Mouse (Mus musculus): ENCODE measurements at regions not wholly inside any gene's neighbourhood (a gene's known extent, or its start where the extent isn't known, plus 50 kb on each side); places are given as distances from the start of the nearest gene placed in this dataset.

- in situ Hi-C loops (cut with MboI, MseI) = no loop called here
These were observed 282.9 kb upstream of the Map3k7 start for GRCm38 (mm10) chr4:31680958-31681357.

- in situ Hi-C loops (cut with MboI, MseI) = no loop called here
These were observed 274.8 kb upstream of the Map3k7 start for GRCm38 (mm10) chr4:31689083-31689482.

DNA sequence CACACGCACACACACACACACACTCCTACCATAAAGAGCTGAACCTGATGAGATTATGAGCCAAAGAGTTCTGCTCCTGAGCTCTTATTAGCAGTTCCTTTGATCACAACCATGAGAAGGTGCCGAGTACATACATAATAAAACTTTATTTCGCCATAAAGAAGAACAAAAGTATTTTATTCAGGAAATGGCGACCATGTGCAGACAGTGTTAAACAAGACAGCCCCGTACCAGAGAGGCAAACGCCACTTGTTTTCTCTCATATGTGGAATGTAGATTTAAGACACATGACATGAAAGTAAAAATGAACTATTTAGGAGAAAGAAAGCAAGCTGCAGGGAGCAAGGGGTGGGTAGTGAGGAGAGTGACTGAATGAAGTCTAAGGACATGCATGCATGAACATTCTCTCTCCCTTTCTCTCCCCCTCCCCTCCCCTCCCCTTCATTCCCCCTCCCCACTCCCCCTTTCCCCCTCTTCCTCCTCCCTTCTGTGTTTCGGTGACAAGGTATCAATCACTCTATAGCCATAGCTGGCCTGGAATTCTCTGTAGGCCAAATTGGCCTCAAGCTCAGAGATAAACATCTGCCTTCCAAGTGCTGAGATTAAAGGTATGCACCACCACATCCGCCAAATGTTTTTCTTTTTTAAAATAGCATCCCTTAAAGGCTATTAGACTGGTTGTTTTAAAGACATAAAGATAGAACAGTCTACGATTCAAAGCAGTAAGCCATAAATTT lies 266.0 kb upstream of the Map3k7 start:
- in situ Hi-C loops (cut with MboI, MseI) = no loop called here

- in situ Hi-C loops (cut with MboI, MseI) = no loop called here
These were observed 265.5 kb upstream of the Map3k7 start for GRCm38 (mm10) chr4:31698506-31698782.

GRCm38 (mm10) chr4:31699296-31699695 lies 264.6 kb upstream of the Map3k7 start:
- in situ Hi-C loops (cut with MboI, MseI) = no loop called here

DNA sequence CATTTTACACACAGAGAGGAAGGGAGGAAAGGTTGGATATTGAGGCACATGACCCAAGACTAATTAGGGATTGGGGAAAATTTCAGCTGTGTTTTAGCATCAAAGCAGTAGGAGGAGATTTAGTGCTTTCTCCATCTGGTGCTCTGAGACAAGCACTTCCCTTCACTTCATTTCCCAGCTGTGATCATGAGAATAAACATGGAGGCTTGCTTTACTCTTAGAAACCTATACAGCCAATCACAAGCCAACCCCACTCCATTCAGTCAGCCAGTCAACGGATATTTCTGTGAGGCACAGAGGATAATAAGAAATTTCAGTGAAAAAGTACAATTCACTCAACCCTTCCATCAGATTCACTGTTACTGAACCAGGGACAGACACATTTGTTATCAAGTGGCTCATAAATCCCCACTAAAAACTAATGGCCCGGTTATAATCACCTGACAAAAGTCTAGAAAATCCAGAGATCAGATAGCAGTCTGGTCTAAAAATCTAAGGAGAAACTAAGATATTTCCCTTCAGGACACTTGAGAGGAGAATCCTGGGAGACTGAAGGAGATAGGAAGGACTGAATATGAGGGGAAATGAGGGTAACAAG lies 249.7 kb upstream of the Map3k7 start:
- in situ Hi-C loops (cut with MboI, MseI) = no loop called here

DNA sequence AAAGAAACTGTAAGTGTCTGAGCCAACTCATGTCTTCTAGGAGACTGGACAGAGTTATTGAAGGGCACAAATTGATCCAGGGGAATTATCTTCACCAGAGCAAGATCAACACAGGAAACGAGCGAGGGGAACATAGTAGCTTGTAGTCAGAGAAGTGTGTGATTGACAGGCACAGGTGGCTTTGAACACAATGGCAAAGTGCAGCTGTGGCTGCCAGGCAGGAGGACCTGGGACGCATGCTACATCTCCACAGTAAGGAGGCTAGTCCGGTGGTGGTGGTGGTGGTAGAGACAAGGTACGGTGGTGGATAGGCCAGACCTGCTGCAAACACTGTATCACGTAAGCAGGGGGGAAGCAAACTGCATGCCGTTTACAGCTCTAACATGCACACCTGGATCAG lies 240.4 kb upstream of the Map3k7 start:
- in situ Hi-C loops (cut with MboI, MseI) = no loop called here

GRCm38 (mm10) chr4:31724400-31724799 lies 239.5 kb upstream of the Map3k7 start:
- in situ Hi-C loops (cut with MboI, MseI) = no loop called here

DNA sequence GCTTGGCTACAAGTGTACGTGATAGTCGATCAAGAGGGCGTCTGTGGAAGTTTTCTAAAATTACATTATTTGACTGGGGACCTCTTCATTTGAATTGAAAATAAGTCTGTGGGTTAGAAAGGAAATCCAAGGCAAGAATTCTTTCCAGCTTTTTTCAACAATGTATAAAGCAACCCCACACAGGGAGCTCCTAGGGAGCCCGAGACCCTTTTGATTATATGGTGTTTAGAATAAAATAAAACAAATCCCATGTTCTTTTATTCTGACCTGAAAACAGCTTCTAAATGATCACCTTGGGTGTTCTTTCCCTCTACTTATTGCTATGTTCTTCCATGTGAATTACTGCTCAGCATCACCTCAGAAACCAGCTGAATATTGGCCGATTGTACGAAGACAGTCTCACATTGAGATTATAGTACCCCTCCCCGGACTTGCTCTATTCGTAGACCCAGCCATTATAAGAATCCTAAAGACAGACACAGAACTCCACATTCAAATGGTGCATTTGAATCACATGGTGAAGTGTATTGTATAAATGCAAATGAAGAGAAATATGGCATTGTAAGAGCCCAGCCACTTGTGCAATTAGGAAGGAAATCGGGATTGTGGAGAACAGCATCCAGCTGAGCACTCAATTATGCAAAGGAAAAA lies 236.3 kb upstream of the Map3k7 start:
- in situ Hi-C loops (cut with MboI, MseI) = no loop called here

DNA sequence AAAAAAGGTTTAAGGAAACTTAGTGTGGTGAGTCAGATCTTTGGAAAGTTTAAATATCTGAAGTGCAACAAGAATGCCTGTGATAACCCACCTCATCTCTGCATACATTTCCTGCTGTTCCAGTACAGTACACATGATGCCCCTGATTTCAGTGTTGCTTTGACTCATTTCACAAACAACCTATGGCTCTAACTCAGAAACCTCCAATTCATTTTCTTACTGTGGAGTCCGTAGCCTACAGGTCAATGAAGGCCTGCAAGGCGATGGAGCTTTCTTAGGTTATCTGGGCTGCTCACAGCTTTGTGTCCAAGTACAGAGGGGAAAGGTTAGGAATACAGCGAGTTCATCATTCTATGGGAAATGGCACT lies 235.8 kb upstream of the Map3k7 start:
- in situ Hi-C loops (cut with MboI, MseI) = no loop called here

DNA sequence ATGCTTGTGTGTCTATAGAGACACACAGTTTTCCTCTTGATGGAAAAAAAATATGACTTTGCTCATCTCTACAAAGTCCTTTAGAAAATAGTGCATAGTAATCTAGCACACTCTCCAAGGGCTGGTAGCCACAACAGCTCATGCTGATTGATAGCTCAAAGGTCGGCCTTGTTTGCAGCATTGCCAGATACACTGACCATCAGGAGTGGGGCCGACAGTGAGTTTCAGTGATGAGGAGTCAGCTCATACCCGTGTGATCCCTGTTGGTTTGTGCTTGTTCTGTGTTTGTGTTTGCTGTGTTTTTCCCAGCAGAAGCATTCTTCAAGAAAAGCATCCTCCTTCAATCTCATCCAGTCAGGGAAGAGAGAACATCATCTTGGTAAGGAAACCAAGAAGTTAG lies 220.1 kb upstream of the Map3k7 start:
- in situ Hi-C loops (cut with MboI, MseI) = no loop called here

DNA sequence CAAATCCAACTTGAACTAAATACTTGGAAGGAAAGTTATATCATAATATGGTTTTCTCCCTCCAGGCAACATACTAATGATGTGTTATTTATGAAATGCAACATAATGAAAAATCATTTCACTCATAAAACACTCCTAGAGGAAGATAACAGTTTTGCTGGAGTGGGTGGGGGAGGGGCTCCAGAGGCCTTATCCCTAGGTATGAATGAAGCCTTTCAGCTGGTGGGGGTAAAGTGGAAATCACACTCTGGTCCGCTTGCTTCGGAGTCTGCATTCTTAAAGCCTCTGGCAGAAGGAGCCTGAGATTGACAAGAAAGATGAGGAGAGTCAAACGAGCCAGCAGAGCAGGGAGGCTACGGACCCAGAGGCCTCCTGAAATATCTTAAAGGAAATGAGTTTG lies 219.5 kb upstream of the Map3k7 start:
- in situ Hi-C loops (cut with MboI, MseI) = no loop called here

DNA sequence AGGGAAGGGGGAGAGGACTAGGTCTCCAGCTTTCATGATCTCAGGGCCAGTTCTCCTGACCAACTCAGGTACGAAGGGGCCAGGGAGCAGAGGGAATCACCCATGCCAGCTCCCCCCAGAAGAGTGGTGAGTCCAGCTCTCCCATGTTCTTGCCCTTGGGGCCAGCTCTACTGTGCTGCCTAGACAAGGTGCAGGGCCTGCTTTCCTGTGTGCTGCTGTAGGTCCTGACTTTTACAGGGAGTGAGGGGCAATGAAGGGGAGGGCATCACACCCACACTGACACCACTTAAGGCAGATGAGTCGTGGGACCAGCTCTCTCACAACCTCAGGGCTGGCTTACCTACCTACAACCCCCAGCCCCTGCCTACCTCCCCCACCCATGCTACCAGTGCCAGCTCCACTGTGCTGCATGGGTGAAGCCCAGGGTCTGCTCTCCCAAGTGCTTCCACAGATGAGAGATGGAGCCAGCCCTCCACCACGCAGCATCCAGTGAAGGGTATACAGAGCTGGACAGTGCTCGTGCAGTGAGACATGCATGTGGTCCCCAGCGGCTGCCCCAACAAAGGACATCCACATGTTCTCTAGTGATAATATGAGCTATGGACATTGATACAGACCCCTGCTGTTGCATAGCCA lies 210.1 kb upstream of the Map3k7 start:
- in situ Hi-C loops (cut with MboI, MseI) = no loop called here

- in situ Hi-C loops (cut with MboI, MseI) = loop anchor here (5.0 kb wide), 1 partner anchor 55 kb away; no protein-coding TSS in a partner anchor
These were observed 206.8 kb upstream of the Map3k7 start for GRCm38 (mm10) chr4:31757126-31757525.

- in situ Hi-C loops (cut with MboI, MseI) = no loop called here
These were observed 203.8 kb upstream of the Map3k7 start for GRCm38 (mm10) chr4:31760116-31760515.

GRCm38 (mm10) chr4:31762199-31762598 lies 201.7 kb upstream of the Map3k7 start:
- in situ Hi-C loops (cut with MboI, MseI) = no loop called here

- in situ Hi-C loops (cut with MboI, MseI) = no loop called here
These were observed 195.8 kb upstream of the Map3k7 start for GRCm38 (mm10) chr4:31768026-31768626.

DNA sequence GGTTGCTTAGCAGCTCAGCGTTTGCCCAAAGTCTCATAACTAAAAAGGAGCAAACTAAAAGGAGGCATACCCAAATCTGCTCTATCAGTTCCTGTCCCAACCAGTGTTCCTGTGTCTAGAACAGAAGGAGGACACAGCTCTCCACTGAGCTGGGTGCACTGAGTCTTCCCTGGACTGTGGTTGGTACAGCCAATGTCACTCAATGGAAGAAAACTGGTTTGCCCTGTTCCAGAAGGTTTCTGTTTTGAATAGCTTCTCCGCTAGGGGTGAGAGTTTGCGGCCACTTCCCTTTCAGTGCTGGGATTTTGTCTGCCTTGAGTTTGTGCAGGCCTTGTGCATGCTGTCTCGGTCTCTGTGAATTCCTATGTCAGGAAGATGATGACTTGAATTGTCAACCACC lies 194.6 kb upstream of the Map3k7 start:
- in situ Hi-C loops (cut with MboI, MseI) = no loop called here

GRCm38 (mm10) chr4:31786284-31786683 lies 177.6 kb upstream of the Map3k7 start:
- in situ Hi-C loops (cut with MboI, MseI) = no loop called here

DNA sequence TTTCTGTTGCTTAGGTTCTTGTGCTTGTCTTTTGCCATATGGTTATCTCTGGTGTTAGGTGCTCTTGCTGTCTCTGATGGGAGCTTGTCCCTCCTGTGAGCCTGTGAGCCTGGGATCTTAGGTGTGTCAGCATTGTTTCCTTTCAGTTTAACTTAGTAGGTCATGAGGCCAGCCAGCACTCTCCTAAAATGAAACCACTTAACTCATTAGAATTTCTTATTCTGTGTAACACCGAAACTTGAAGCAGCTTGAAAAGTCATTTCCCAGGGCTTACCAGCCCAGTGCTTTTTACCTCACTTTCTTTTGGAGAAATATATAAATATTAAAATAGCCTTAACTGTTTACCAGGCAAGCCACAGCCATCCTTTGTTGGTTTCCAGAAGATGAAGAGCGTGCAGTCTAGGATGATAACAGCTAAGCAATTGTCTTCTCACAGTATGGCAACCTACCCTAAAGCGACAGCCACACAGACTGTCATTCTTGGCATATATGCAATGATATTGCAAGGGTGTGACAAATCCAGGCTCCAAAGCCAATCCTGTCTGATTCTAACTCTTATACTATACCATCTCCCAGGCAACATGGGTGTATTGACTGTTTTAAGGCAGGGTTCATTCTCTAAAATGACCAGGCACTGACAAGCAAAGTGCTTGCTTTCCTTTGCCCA lies 146.2 kb upstream of the Map3k7 start:
- in situ Hi-C loops (cut with MboI, MseI) = loop anchor here (25.0 kb wide), 1 partner anchor 1520 kb away; no protein-coding TSS in a partner anchor

DNA sequence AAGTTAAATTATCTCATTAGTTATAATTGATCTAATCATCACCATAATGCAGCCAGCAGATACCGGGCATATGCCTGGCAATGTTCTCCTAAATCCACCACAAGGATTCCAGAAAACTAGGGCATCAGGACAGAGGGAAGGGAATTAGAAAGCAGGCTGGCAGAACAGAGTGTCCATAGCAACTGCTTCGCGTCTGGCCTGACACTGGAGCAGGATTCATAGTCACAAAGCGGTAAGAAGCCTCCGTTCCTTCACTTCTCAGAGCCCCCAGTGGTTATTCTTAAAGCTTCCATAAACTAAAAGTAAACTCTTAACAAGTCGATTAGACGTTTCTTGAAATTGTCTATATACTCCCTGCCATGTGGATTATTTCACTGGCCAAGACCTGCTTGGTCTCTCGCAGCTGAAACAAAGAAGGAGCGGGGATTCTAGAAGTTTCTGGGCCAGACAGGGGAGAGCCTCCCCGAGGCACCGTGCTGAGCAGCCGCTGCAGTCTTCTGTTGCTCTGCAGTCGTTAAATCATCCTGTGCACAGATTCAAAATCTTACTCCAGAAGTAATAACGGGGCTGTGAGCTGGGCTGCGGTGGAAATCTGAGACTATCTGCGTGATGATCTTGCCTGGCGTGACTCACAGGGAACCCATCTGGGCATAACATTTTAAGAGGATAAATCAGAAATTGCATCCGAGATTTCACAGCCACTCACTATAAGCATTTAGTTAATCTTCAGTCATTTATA lies 144.2 kb upstream of the Map3k7 start:
- in situ Hi-C loops (cut with MboI, MseI) = loop anchor here (25.0 kb wide), 1 partner anchor 1518 kb away; no protein-coding TSS in a partner anchor
